Mouse (Mus musculus) neutrophil, adult 59 days (primary cell): Measurements from ENCODE around the gene Ebi3. TPM values are rescaled to one million over a fixed set of nuclear protein-coding genes. Genes with fewer than 3 reads are reported as not detected.

Experiments
- total RNA-seq, 2 experiments: library from RNA; stranded (reverse); gene quantifications; 1 replicate in 1 of 2; 2 replicates in 1 of 2; pipeline ENCODE4 v1.2.4; 2023

Gene Ebi3
- total RNA-seq, result 100 to 1,000 TPM; 124 to 153 TPM

GRCm38 (mm10) chr17:55952447-55953027 is at the start of gene Ebi3:
TSS of gene Ebi3 (plus strand) at chr17:55952640.

GRCm38 (mm10) chr17:55949400-55949799 is 3.0 kb upstream of the Ebi3 start, which contains the start of gene Zfp119b:
TSS of gene Zfp119b (minus strand) at chr17:55949500.

GRCm38 (mm10) chr17:55958918-55959728 is 6.7 kb downstream of the Ebi3 start, which contains the start of gene Yju2:
TSS of gene Yju2 (plus strand) at chr17:55959099.

GRCm38 (mm10) chr17:55969966-55970891 is 17.8 kb downstream of the Ebi3 start, which contains the start of gene Shd:
TSS of gene Shd (plus strand) at chr17:55970467.

GRCm38 (mm10) chr17:55986030-55986961 is 33.9 kb downstream of the Ebi3 start, which contains the start of gene Fsd1:
TSS of gene Fsd1 (plus strand) at chr17:55986509.

GRCm38 (mm10) chr17:56005415-56006061 is 53.1 kb downstream of the Ebi3 start, which contains the start of the genes Stap2 and Mpnd:
TSS of gene Stap2 (minus strand) at chr17:56005584.
TSS of gene Mpnd (plus strand) at chr17:56005711.

Other genes with a start within 250 kb of the Ebi3 start
- 10 to 100 TPM; 23.8 to 29.6 TPM for gene Pot1b, start 240.0 kb upstream of the Ebi3 start, total RNA-seq
- gene Adgre4, start 202.7 kb upstream of the Ebi3 start, total RNA-seq, result 10 to 100 TPM; 13.5 to 18.9 TPM
- gene Zfp119a, start 73.7 kb upstream of the Ebi3 start, total RNA-seq, result 1 to 10 TPM; 3.1 to 5.9 TPM
- gene Zfp959, start 60.5 kb upstream of the Ebi3 start, total RNA-seq, result 1 to 10 TPM; 6.5 to 6.9 TPM
- gene Zfp119b, start 3.1 kb upstream of the Ebi3 start, total RNA-seq, result 1 to 10 TPM; 4.6 to 5.2 TPM
- gene Yju2, start 6.5 kb downstream of the Ebi3 start, total RNA-seq, result 10 to 100 TPM; 24.1 to 24.2 TPM
- gene Shd, start 17.8 kb downstream of the Ebi3 start, total RNA-seq, result 1 to 10 TPM in 1 of 2 experiments, under 1 TPM in 1; 0.35 to 1.6 TPM
- not detected for gene Fsd1, start 33.9 kb downstream of the Ebi3 start, total RNA-seq
- gene Stap2, start 52.9 kb downstream of the Ebi3 start, total RNA-seq, result 1 to 10 TPM; 1.1 to 1.5 TPM
- 10 to 100 TPM; 30.8 to 35.6 TPM for gene Mpnd, start 53.1 kb downstream of the Ebi3 start, total RNA-seq
- gene Sh3gl1, start 84.0 kb downstream of the Ebi3 start, total RNA-seq, result 10 to 100 TPM; 58.7 to 59.0 TPM
- 10 to 100 TPM; 16.7 to 19.3 TPM for gene Chaf1a, start 87.8 kb downstream of the Ebi3 start, total RNA-seq
- gene Ubxn6, start 122.4 kb downstream of the Ebi3 start, total RNA-seq, result 10 to 100 TPM; 29.7 to 32.1 TPM
- gene Hdgfl2, start 127.0 kb downstream of the Ebi3 start, total RNA-seq, result 10 to 100 TPM; 39.7 to 45.3 TPM
- gene Plin4, start 157.2 kb downstream of the Ebi3 start, total RNA-seq, result under 1 TPM; 0.31 to 0.49 TPM
- 1 to 10 TPM; 1.2 to 1.3 TPM for gene Plin5, start 165.0 kb downstream of the Ebi3 start, total RNA-seq
- gene Lrg1, start 169.4 kb downstream of the Ebi3 start, total RNA-seq, result 100 to 1,000 TPM; 165 to 222 TPM
- 1 to 10 TPM; 4.3 TPM for gene Sema6b, start 187.7 kb downstream of the Ebi3 start, total RNA-seq
- gene Tnfaip8l1, start 209.8 kb downstream of the Ebi3 start, total RNA-seq, result 1 to 10 TPM; 1.3 to 1.8 TPM
- 10 to 100 TPM; 26.6 to 30.6 TPM for gene Mydgf, start 231.3 kb downstream of the Ebi3 start, total RNA-seq